Mouse (Mus musculus) MEL (cell line): ENCODE measurements around the gene Pcsk2.

Experiments
- CHD1 ChIP-seq: IDR thresholded peaks from 2 replicates; pipeline ENCODE4 v1.6.1; 2012; ENCODE audit warnings: low read depth, mild to moderate bottlenecking, inconsistent platforms, low read length, improper control_type of control experiment
- EP300 ChIP-seq, 2 experiments: IDR thresholded peaks; 2 replicates each; pipeline ENCODE4 v1.6.1; 2011; ENCODE audit warnings: improper control_type of control experiment in 2 of 2, low read length in 2 of 2, low read depth in 1 of 2, mild to moderate bottlenecking in 1 of 2

- TF ChIP-seq EP300 (IDR thresholded peaks at IDR 0.05; ENCODE audit: low read depth in 1 of 2, low read length in 2 of 2) = no peak
- no peak for TF ChIP-seq CHD1
Observed at GRCm38 (mm10) chr2:143846799-143847198, 300.8 kb downstream of the Pcsk2 start.
